Mouse (Mus musculus) thymus, adult 2 months (tissue): ENCODE measurements around the gene Syngr3. TPM values are rescaled to one million over a fixed set of nuclear protein-coding genes. Genes with fewer than 3 reads are reported as not detected.
"Not testable (repeated sequence)": the region's sequence is repeated elsewhere in the genome, so short reads cannot be mapped to it uniquely, and the experiment has no call there.

ENCODE experiments used
- DNase-seq: peaks from one replicate; pipeline ENCODE4 v3.0.0; 2021
- H3K27ac ChIP-seq: fragments of 200-500 bp; 2 replicates; pipeline ENCODE4 v1.5.1; 2012; ENCODE audit warnings: low read length, control low read depth; ENCODE audit not compliant: control insufficient read depth, insufficient read depth
- H3K27me3 ChIP-seq: fragments of 200-500 bp; 2 replicates; pipeline ENCODE4 v1.6.1; 2012; ENCODE audit warnings: mild to moderate bottlenecking, low read length, moderate library complexity, mixed read lengths; ENCODE audit not compliant: control insufficient read depth, insufficient read depth
- H3K36me3 ChIP-seq: fragments of 200-500 bp; 2 replicates; pipeline ENCODE4 v1.6.1; 2012; ENCODE audit warnings: mild to moderate bottlenecking, low read length, moderate library complexity; ENCODE audit not compliant: control insufficient read depth, insufficient read depth
- H3K4me1 ChIP-seq: fragments of 200-500 bp; replicated peaks from 2 replicates; pipeline ENCODE4 v1.6.1; 2012; ENCODE audit warnings: low read length; ENCODE audit not compliant: control insufficient read depth, insufficient read depth
- H3K4me3 ChIP-seq: fragments of 200-500 bp; 2 replicates; pipeline ENCODE4 v1.5.1; 2012; ENCODE audit warnings: mild to moderate bottlenecking, low read length, control low read depth, moderate library complexity; ENCODE audit not compliant: control insufficient read depth, insufficient read depth
- CTCF ChIP-seq: fragments of 200-500 bp; IDR thresholded peaks from 2 replicates; pipeline ENCODE4 v1.5.1; 2012; ENCODE audit warnings: mild to moderate bottlenecking, control low read depth, low read length, moderate library complexity, borderline replicate concordance; ENCODE audit not compliant: control insufficient read depth, poor library complexity, insufficient read depth; ENCODE audit errors: extremely low read depth
- POLR2A ChIP-seq: fragments of 200-500 bp; IDR thresholded peaks from 2 replicates; pipeline ENCODE4 v1.6.1; 2012; ENCODE audit warnings: mild to moderate bottlenecking, low read length, control low read depth, moderate library complexity; ENCODE audit not compliant: control insufficient read depth, poor library complexity, insufficient read depth; ENCODE audit errors: extremely low read depth
- WGBS: fragments of 180-500 bp; shearing (Covaris S2); methylation state at CpG from one replicate; pipeline ENCODE4 v1.1.7; 2018; 5-methylcytosine and 5-hydroxymethylcytosine counted together
- polyA plus RNA-seq: library from polyadenylated mRNA; depleted of rRNA; stranded (reverse); fragments of >200 nt; gene quantifications from 2 replicates; pipeline ENCODE4 v1.2.3, GENCODE M21; 2012

The Syngr3 gene
- polyA plus RNA-seq, 1 experiment, result 0.32 TPM

DNA sequence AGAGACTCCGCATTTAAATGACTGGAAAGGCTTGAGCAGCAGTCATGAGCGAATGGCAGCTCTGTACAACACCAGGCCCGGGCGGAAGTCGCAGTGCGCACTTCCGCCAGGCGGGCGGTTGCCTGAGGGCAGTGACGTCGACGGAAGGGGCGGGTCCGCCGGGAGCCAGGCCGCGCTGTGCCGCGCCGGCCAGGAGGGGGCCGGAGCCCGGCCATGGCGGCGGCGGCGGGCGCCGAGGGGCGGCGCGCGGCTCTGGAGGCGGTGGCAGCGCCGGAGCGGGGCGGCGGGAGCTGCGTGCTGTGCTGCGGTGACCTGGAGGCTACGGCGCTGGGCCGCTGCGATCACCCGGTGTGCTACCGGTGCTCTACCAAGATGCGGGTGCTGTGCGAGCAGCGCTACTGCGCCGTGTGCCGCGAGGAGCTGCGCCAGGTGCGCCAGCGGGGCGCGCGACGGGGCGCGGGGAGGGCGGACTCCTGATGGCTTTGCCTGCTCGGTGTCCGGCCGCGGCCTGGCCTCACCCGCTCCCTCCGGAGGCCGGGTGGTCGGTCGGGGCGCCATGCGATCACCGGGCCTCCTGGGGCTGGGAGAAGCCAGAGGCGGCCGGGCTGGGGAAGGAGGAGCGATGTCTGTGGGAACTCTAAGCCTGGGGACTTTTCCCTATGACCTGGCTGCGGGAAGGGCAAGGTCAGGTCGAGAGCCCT lies 20.1 kb downstream of the Syngr3 start, which contains the start of gene Zfp598:
Zfp598 (plus strand) TSS at position 143 of the 701 bp plus-strand sequence.
- Histone ChIP-seq H3K4me1 (peaks cover 20% of the 10 kb centered on the region), H3K4me3 (peak within 1 kb of the TSS; percentile 77), H3K27me3 (no peaks in the 10 kb centered on the region), H3K27ac (peak within 1 kb of the TSS; percentile 9; the same call in 1 of the 2 replicates), H3K36me3 (no peaks in the 10 kb centered on the region)
- peak; percentile 95 for DNase-seq
- WGBS, result under 1% methylated on average over 74 of the region's 80 CpGs
- TF ChIP-seq POLR2A (peak; percentile 96), CTCF (peak; percentile 77)

DNA sequence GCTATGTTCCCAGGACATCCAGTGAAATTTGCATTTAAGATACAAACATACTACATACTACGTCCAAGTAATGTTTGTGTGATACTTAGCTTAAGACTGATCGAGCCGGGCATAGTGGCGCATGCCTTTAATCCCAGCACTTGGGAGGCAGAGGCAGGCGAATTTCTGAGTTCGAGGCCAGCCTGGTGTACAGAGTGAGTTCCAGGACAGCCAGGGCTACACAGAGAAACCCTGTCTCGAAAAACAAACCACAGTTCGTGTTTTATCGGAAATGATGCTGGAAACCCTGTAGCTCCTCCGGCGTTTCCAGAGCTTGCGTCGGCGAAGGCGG lies 20.6 kb downstream of the Syngr3 start:
- not testable (repeated sequence) for H3K36me3 ChIP-seq, DNase-seq, H3K27me3 ChIP-seq
- H3K27ac ChIP-seq, result peak overlapping the region; percentile 9; the same call in 1 of the 2 replicates
- peak overlapping the region; percentile 42 for H3K4me3 ChIP-seq
- WGBS, result 10% methylated on average over 15 of the region's 15 CpGs
- H3K4me1 ChIP-seq, result peaks cover 20% of the 10 kb centered on the region

DNA sequence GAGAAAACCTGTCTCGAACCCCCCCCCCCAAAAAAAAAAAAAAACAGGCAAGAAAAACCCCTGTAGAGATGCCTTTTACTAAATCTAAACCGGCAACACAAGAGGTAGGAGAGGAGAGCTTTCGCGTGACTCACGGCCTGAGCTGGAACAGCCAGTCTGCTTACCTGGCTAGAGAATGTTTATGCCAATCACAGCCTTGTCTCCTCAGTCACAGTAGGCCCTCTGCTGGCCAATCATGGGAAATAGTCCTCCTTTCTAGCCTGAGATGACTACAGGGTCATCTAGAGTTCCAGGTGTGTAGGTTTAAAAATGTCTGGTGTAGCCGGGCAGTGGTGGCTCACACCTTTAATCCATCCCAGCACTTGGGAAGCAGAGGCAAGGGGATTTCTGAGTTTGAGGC lies 22.3 kb downstream of the Syngr3 start:
- DNase-seq, result peak; percentile 62

GRCm38 (mm10) chr17:24667011-24667410 lies 22.7 kb downstream of the Syngr3 start:
- not testable (repeated sequence) for H3K4me3 ChIP-seq, H3K27me3 ChIP-seq, DNase-seq, H3K36me3 ChIP-seq, H3K27ac ChIP-seq
- H3K4me1 ChIP-seq, result peaks cover 17% of the 10 kb centered on the region
- 78% methylated on average over 7 of the region's 7 CpGs for WGBS

More for the DNA sequence above, 22.3 kb downstream of the Syngr3 start:
- Histone ChIP-seq H3K27ac (no peak overlapping the region), H3K36me3 (no peaks in the 10 kb centered on the region), H3K4me3 (no peak overlapping the region), H3K27me3 (no peaks in the 10 kb centered on the region), H3K4me1 (peaks cover 20% of the 10 kb centered on the region)
- TF ChIP-seq CTCF (no peak), POLR2A (no peak)
- WGBS, result 26% methylated on average over 6 of the region's 6 CpGs

GRCm38 (mm10) chr17:24658017-24658758 lies 31.6 kb downstream of the Syngr3 start, which contains the start of gene Npw:
Gene Npw, minus strand, starts transcription at chr17:24658457.
- no peak for DNase-seq
- Histone ChIP-seq H3K27me3 (peaks cover 10% of the 10 kb centered on the region; the same call in 1 of the 2 replicates), H3K4me3 (no peak within 1 kb of the TSS), H3K4me1 (peaks cover 9% of the 10 kb centered on the region; the same call in 1 of the 2 replicates), H3K36me3 (no peaks in the 10 kb centered on the region), H3K27ac (no peak within 1 kb of the TSS)
- TF ChIP-seq POLR2A (no peak), CTCF (no peak)
- WGBS, result 5% methylated on average over 47 of the region's 47 CpGs

GRCm38 (mm10) chr17:24654969-24655368 lies 34.8 kb downstream of the Syngr3 start:
- Histone ChIP-seq H3K4me3 (no peak overlapping the region), H3K27ac (no peak overlapping the region), H3K4me1 (peaks cover 14% of the 10 kb centered on the region; the same call in 1 of the 2 replicates), H3K27me3 (peaks cover 10% of the 10 kb centered on the region; the same call in 1 of the 2 replicates), H3K36me3 (no peaks in the 10 kb centered on the region)
- no peak for DNase-seq
- TF ChIP-seq CTCF (no peak), POLR2A (no peak)
- 86% methylated on average over 4 of the region's 4 CpGs for WGBS
